In genomic region chr8:47888841-47889570, GRCm38 (mm10) we compare ENCODE assay signal across 24 mouse cellular contexts.
A peak's percentile ranks its signal among the peaks of the same experiment; 100 is the strongest.
DNase-seq lines count a peak whose midpoint lies in the region; ATAC-seq and TF ChIP-seq lines count a peak whose summit lies in the region.
"Had no signal": no experiment of that assay in that cellular context is flagged by ENCODE, and none has a peak within 500 bp of the region (broad histone marks: within the 10 kb centered on the region; RNA-seq: fewer than 3 reads in every experiment).

No protein-coding gene starts in this region.

- 50% methylated on average over 11 of the region's 11 CpGs for WGBS in heart, embryonic 12.5 days
- WGBS in embryonic facial prominence, embryonic 12.5 days, result 44% methylated on average over 11 of the region's 11 CpGs
- WGBS in limb, embryonic 14.5 days, result 38% methylated on average over 11 of the region's 11 CpGs

- H3K27me3 ChIP-seq in heart, embryonic 12.5 days (replicated peaks), result no peaks in the 10 kb centered on the region
- no peaks in the 10 kb centered on the region for H3K27me3 ChIP-seq in embryonic facial prominence, embryonic 12.5 days
- no peaks in the 10 kb centered on the region for H3K27me3 ChIP-seq in limb, embryonic 14.5 days (ENCODE audit: control insufficient read depth, insufficient read depth, low read length)
- H3K27me3 ChIP-seq: hindbrain, embryonic 15.5 days; stomach, embryonic 15.5 days had no signal

- peaks cover 17% of the 10 kb centered on the region for H3K36me3 ChIP-seq in heart, embryonic 12.5 days
- peaks cover 6% of the 10 kb centered on the region; the same call in 1 of the 2 replicates for H3K36me3 ChIP-seq in embryonic facial prominence, embryonic 12.5 days
- H3K36me3 ChIP-seq in limb, embryonic 14.5 days (ENCODE audit: control insufficient read depth, insufficient read depth, low read length), result peaks cover 20% of the 10 kb centered on the region
- H3K36me3 ChIP-seq: hindbrain, embryonic 15.5 days; stomach, embryonic 15.5 days had no signal

- no peak overlapping the region for H3K9ac ChIP-seq in heart, embryonic 12.5 days
- no peak overlapping the region for H3K9ac ChIP-seq in embryonic facial prominence, embryonic 12.5 days
- no peak overlapping the region for H3K9ac ChIP-seq in limb, embryonic 14.5 days (ENCODE audit: low read depth, low read length, severe bottlenecking)
- H3K9ac ChIP-seq: forebrain, postnatal 0 days; hindbrain, embryonic 15.5 days; liver, postnatal 0 days; stomach, embryonic 15.5 days had no signal

- no peak overlapping the region for H3K4me3 ChIP-seq in heart, embryonic 12.5 days
- no peak overlapping the region for H3K4me3 ChIP-seq in embryonic facial prominence, embryonic 12.5 days
- no peak overlapping the region for H3K4me3 ChIP-seq in limb, embryonic 14.5 days (replicated peaks; ENCODE audit: low read length)
- H3K4me3 ChIP-seq: erythroblast, embryonic 14.5 days; heart, adult 2 months; hindbrain, embryonic 15.5 days; left cerebral cortex, adult 2 months; stomach, embryonic 15.5 days had no signal

- TF ChIP-seq POLR2A in limb, embryonic 14.5 days (IDR thresholded peaks at IDR 0.05; ENCODE audit: borderline replicate concordance, extremely low read depth, insufficient read depth, insufficient read length), result no peak

- H3K4me1 ChIP-seq in heart, embryonic 12.5 days (replicated peaks), result peaks cover 58% of the 10 kb centered on the region
- H3K4me1 ChIP-seq in embryonic facial prominence, embryonic 12.5 days, result peaks cover 30% of the 10 kb centered on the region
- peaks cover 12% of the 10 kb centered on the region for H3K4me1 ChIP-seq in limb, embryonic 14.5 days (ENCODE audit: control insufficient read depth, insufficient read depth, low read length)

- H3K27ac ChIP-seq in heart, embryonic 12.5 days (ENCODE audit: poor library complexity, severe bottlenecking), result no peak overlapping the region
- peak overlapping the region; percentile 67; the same call in 1 of the 2 replicates for H3K27ac ChIP-seq in embryonic facial prominence, embryonic 12.5 days
- H3K27ac ChIP-seq in limb, embryonic 14.5 days (replicated peaks; ENCODE audit: low read depth, low read length), result 0 out of 2 replicates have a peak overlapping the region, but pooled peaks have one; percentile 14
- H3K27ac ChIP-seq: heart, adult 2 months; hindbrain, embryonic 15.5 days; left cerebral cortex, adult 2 months; macrophage; stomach, embryonic 15.5 days had no signal

- DNase-seq in heart, postnatal 36 days, result no peak
- peak; percentile 20 for DNase-seq in Muller cell, postnatal 12 days (ENCODE audit: inconsistent ontology term)
- DNase-seq in limb, embryonic 14.5 days (ENCODE audit: low spot score), result no peak
- DNase-seq in cerebellum, adult 18-20 months, result no peak
- DNase-seq in spleen, postnatal 4 days (ENCODE audit: low spot score in 2 of 2), result no peak
- DNase-seq: adrenal gland, postnatal 10 days; cerebellum, adult 11-12 months; forebrain, postnatal 0 days; gastrocnemius, postnatal 10 days; kidney, adult 11 months; kidney, postnatal 10 days; liver; liver, postnatal 0 days; spleen, adult 18-20 months; thymus, adult 2 months had no signal

- 0 out of 2 replicates have a peak, but pooled peaks have one; percentile 15 for ATAC-seq in heart, embryonic 12.5 days (ENCODE audit: insufficient number of reproducible peaks, low FRiP score)
- no peak for ATAC-seq in embryonic facial prominence, embryonic 12.5 days (ENCODE audit: insufficient number of reproducible peaks, insufficient read depth, low FRiP score, low TSS enrichment)
- no peak for ATAC-seq in limb, embryonic 14.5 days (ENCODE audit: low FRiP score, low read depth)
- ATAC-seq: liver, postnatal 0 days; midbrain, embryonic 16.5 days had no signal

- H3K4me2 ChIP-seq in heart, embryonic 12.5 days, result no peak overlapping the region
- H3K4me2 ChIP-seq in embryonic facial prominence, embryonic 12.5 days (replicated peaks), result no peak overlapping the region
- no peak overlapping the region for H3K4me2 ChIP-seq in limb, embryonic 14.5 days (replicated peaks; ENCODE audit: low read depth, low read length, severe bottlenecking)
- H3K4me2 ChIP-seq: stomach, embryonic 15.5 days had no signal

- intact Hi-C loops in heart, postnatal 36 days (cut with DNase I), result no loop called here

- no peaks in the 10 kb centered on the region for H3K9me3 ChIP-seq in heart, embryonic 12.5 days (replicated peaks)
- no peaks in the 10 kb centered on the region for H3K9me3 ChIP-seq in embryonic facial prominence, embryonic 12.5 days
- no peaks in the 10 kb centered on the region for H3K9me3 ChIP-seq in limb, embryonic 14.5 days (ENCODE audit: control insufficient read depth, low read length)
- H3K9me3 ChIP-seq: hindbrain, embryonic 15.5 days; stomach, embryonic 15.5 days had no signal
